Mouse (Mus musculus) intestine, postnatal 0 days (tissue): ENCODE measurements around the gene Rcc1. TPM values are rescaled to one million over a fixed set of nuclear protein-coding genes. Genes with fewer than 3 reads are reported as not detected.
"Not testable (repeated sequence)": the region's sequence is repeated elsewhere in the genome, so short reads cannot be mapped to it uniquely, and the experiment has no call there.

Source experiments
- ATAC-seq: fragments of 200-750 bp; cut with Nextera tagmentation; 2 replicates; pipeline ENCODE4 v1.8.0; 2017; ENCODE audit warnings: mild to moderate bottlenecking, moderate TSS enrichment, moderate library complexity
- H3K27ac ChIP-seq: fragments of 300-500 bp; sonication (generic); 2 replicates; pipeline ENCODE4 v1.5.1; 2014; ENCODE audit warnings: mild to moderate bottlenecking, low read depth, low read length, moderate library complexity
- H3K27me3 ChIP-seq: fragments of 300-500 bp; sonication (generic); replicated peaks from 2 replicates; pipeline ENCODE4 v1.6.1; 2014; ENCODE audit warnings: low read length, mixed read lengths; ENCODE audit not compliant: control insufficient read depth, insufficient read depth
- H3K36me3 ChIP-seq: fragments of 300-500 bp; sonication (generic); 2 replicates; pipeline ENCODE4 v1.6.1; 2014; ENCODE audit warnings: mild to moderate bottlenecking, moderate library complexity; ENCODE audit not compliant: control insufficient read depth, insufficient read depth
- H3K4me1 ChIP-seq: fragments of 300-500 bp; sonication (generic); replicated peaks from 2 replicates; pipeline ENCODE4 v1.6.1; 2014; ENCODE audit warnings: antibody characterized with exemption, low read length, mixed read lengths; ENCODE audit not compliant: control insufficient read depth, insufficient read depth
- H3K4me2 ChIP-seq: fragments of 300-500 bp; sonication (generic); replicated peaks from 2 replicates; pipeline ENCODE4 v1.6.1; 2014; ENCODE audit warnings: low read depth, mild to moderate bottlenecking, moderate library complexity
- H3K4me3 ChIP-seq: fragments of 300-500 bp; sonication (generic); 2 replicates; pipeline ENCODE4 v1.5.1; 2014; ENCODE audit warnings: low read depth, low read length
- H3K9ac ChIP-seq: fragments of 300-500 bp; sonication (generic); 2 replicates; pipeline ENCODE4 v1.6.1; 2014; ENCODE audit warnings: mild to moderate bottlenecking, low read depth, low read length
- H3K9me3 ChIP-seq: fragments of 300-500 bp; sonication (generic); 2 replicates; pipeline ENCODE4 v1.6.1; 2016; ENCODE audit warnings: mixed run types; ENCODE audit not compliant: control insufficient read depth
- CTCF ChIP-seq: sonication (generic); IDR thresholded peaks from 2 replicates; pipeline ENCODE4 v1.5.1; 2016; ENCODE audit warnings: low read depth, mild to moderate bottlenecking, control low read depth, antibody characterized with exemption, moderate library complexity
- WGBS: fragments of 180-500 bp; shearing (Covaris S2); extraction: QIAGEN DNeasy Blood & Tissue Kit; methylation state at CpG from one replicate; pipeline ENCODE4 v1.1.7; 2014; 5-methylcytosine and 5-hydroxymethylcytosine counted together
- polyA plus RNA-seq: library from polyadenylated mRNA; unstranded; fragments of >200 nt; fragmentation: Nextera tagmentation; extraction: Ambion mirVana; gene quantifications from 2 replicates; pipeline ENCODE4 v1.2.1, GENCODE M21; 2015

Gene Rcc1
- polyA plus RNA-seq, 1 experiment from 2014 or later: 48.7 TPM

GRCm38 (mm10) chr4:132295696-132296390 is 57.6 kb downstream of the Rcc1 start:
- H3K4me2 ChIP-seq: no peak overlapping the region
- no peak for ATAC-seq
- H3K9ac ChIP-seq: no peak overlapping the region
- no peaks in the 10 kb centered on the region for H3K4me1 ChIP-seq
- no peaks in the 10 kb centered on the region for H3K27me3 ChIP-seq
- TF ChIP-seq CTCF: peak; percentile 38
- 55% methylated on average over 8 of the region's 8 CpGs for WGBS
- no peak overlapping the region for H3K4me3 ChIP-seq
- no peaks in the 10 kb centered on the region for H3K9me3 ChIP-seq
- H3K27ac ChIP-seq: no peak overlapping the region
- peaks cover 17% of the 10 kb centered on the region for H3K36me3 ChIP-seq

GRCm38 (mm10) chr4:132293682-132294240 is 59.6 kb downstream of the Rcc1 start:
- no peak overlapping the region for H3K9ac ChIP-seq

GRCm38 (mm10) chr4:132292988-132293387 is 60.4 kb downstream of the Rcc1 start:
- no peaks in the 10 kb centered on the region for H3K9me3 ChIP-seq
- no peaks in the 10 kb centered on the region for H3K4me1 ChIP-seq
- H3K27ac ChIP-seq: no peak overlapping the region
- TF ChIP-seq CTCF: peak; percentile 79
- no peak overlapping the region for H3K9ac ChIP-seq
- no peak overlapping the region for H3K4me3 ChIP-seq
- ATAC-seq: no peak
- H3K27me3 ChIP-seq: no peaks in the 10 kb centered on the region
- H3K4me2 ChIP-seq: no peak overlapping the region
- WGBS: 53% methylated on average over 4 of the region's 4 CpGs
- peaks cover 28% of the 10 kb centered on the region for H3K36me3 ChIP-seq

More at GRCm38 (mm10) chr4:132293682-132294240, 59.6 kb downstream of the Rcc1 start:
- Histone ChIP-seq H3K27ac (peak overlapping the region; percentile 28; the same call in 1 of the 2 replicates), H3K4me1 (no peaks in the 10 kb centered on the region), H3K4me3 (no peak overlapping the region), H3K4me2 (no peak overlapping the region), H3K36me3 (peaks cover 28% of the 10 kb centered on the region), H3K9me3 (no peaks in the 10 kb centered on the region), H3K27me3 (no peaks in the 10 kb centered on the region)
- peak; percentile 22; the same call in 1 of the 2 replicates for ATAC-seq
- TF ChIP-seq CTCF: no peak
- WGBS: 63% methylated on average over 7 of the region's 7 CpGs

- Histone ChIP-seq H3K9ac (no peak overlapping the region), H3K4me1 (no peaks in the 10 kb centered on the region), H3K9me3 (no peaks in the 10 kb centered on the region), H3K36me3 (peaks cover 28% of the 10 kb centered on the region), H3K27me3 (no peaks in the 10 kb centered on the region), H3K4me3 (no peak overlapping the region), H3K4me2 (no peak overlapping the region), H3K27ac (no peak overlapping the region)
- 81% methylated on average over 12 of the region's 12 CpGs for WGBS
- TF ChIP-seq CTCF: peak; percentile 44
- ATAC-seq: no peak
Observed at GRCm38 (mm10) chr4:132291624-132292335, 61.6 kb downstream of the Rcc1 start.

GRCm38 (mm10) chr4:132291056-132291455 is 62.3 kb downstream of the Rcc1 start:
- Histone ChIP-seq H3K4me2 (no peak overlapping the region), H3K27me3 (no peaks in the 10 kb centered on the region), H3K4me1 (no peaks in the 10 kb centered on the region), H3K4me3 (no peak overlapping the region), H3K36me3 (peaks cover 29% of the 10 kb centered on the region), H3K27ac (no peak overlapping the region), H3K9ac (no peak overlapping the region), H3K9me3 (no peaks in the 10 kb centered on the region)
- ATAC-seq: no peak
- no peak for TF ChIP-seq CTCF
- WGBS: 95% methylated on average over 4 of the region's 4 CpGs

GRCm38 (mm10) chr4:132288840-132289239 is 64.6 kb downstream of the Rcc1 start:
- H3K36me3 ChIP-seq: peaks cover 45% of the 10 kb centered on the region
- not testable (repeated sequence) for H3K9ac ChIP-seq, ATAC-seq, H3K9me3 ChIP-seq, H3K4me2 ChIP-seq, H3K27me3 ChIP-seq, H3K27ac ChIP-seq, H3K4me3 ChIP-seq, H3K4me1 ChIP-seq
- WGBS: 78% methylated on average over 2 of the region's 5 CpGs

Other genes with a start within 250 kb of the Rcc1 start
- gene Oprd1, start 209.1 kb downstream of the Rcc1 start, polyA plus RNA-seq: 0.24 and 0.29 TPM in 2 replicates
- gene Ythdf2, start 141.3 kb downstream of the Rcc1 start, polyA plus RNA-seq: 38.3 and 44.9 TPM in 2 replicates
- gene Gmeb1, start 92.0 kb downstream of the Rcc1 start, polyA plus RNA-seq: 8.9 and 9.6 TPM in 2 replicates
- 43.2 and 47.5 TPM in 2 replicates for gene Taf12, start 79.2 kb downstream of the Rcc1 start, polyA plus RNA-seq
- 48.2 and 48.3 TPM in 2 replicates for gene Rab42, start 50.2 kb downstream of the Rcc1 start, polyA plus RNA-seq
- 80.1 and 84.1 TPM in 2 replicates for gene Trnau1ap, start 24.1 kb downstream of the Rcc1 start, polyA plus RNA-seq
- gene Phactr4, start 68.9 kb upstream of the Rcc1 start, polyA plus RNA-seq: 16.7 and 17.5 TPM in 2 replicates
- gene Med18, start 110.3 kb upstream of the Rcc1 start, polyA plus RNA-seq: 8.8 and 9.5 TPM in 2 replicates
- gene Sesn2, start 156.9 kb upstream of the Rcc1 start, polyA plus RNA-seq: 17.2 and 18.0 TPM in 2 replicates
- 1,746 and 1,835 TPM in 2 replicates for gene Atpif1, start 180.1 kb upstream of the Rcc1 start, polyA plus RNA-seq
- gene Dnajc8, start 181.9 kb upstream of the Rcc1 start, polyA plus RNA-seq: 119 and 120 TPM in 2 replicates
- 4.7 and 5.2 TPM in 2 replicates for gene Ptafr, start 210.5 kb upstream of the Rcc1 start, polyA plus RNA-seq